Mouse (Mus musculus) thymus, postnatal 25 days (tissue): ENCODE results near the gene Asic5.

Experiments
- DNase-seq: peaks from one replicate; pipeline ENCODE4 v3.0.0; 2022

Gene Asic5

DNA sequence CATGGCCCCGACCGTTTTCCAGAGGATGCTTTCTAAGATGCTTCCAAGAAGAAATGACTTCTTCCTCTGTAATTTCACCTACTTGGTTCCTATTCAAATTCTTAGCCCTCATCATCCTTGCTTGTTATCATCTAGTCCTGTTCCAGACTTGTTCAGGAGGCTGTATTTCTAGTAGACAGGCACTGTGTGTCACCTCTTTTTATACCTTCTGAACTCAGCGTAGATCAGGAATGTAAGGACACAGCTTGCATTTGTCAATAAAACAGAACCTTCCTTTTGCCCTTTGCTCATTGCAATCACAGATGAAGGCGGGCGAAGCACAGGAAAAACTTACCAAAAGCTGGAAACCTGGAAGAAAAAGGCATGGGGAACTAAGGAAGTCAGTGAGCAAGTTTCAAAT, at the start of gene Asic5:
Gene Asic5, plus strand, starts transcription at position 301 of the 400 bp plus-strand sequence.
- DNase-seq = no peak

GRCm38 (mm10) chr3:81933348-81933747, 48.7 kb upstream of the Asic5 start:
- no peak for DNase-seq

GRCm38 (mm10) chr3:81938924-81939323, 43.2 kb upstream of the Asic5 start:
- DNase-seq = no peak

- no peak for DNase-seq
These were observed 39.7 kb upstream of the Asic5 start for GRCm38 (mm10) chr3:81942341-81942740.

- no peak for DNase-seq
These were observed 39.0 kb upstream of the Asic5 start for GRCm38 (mm10) chr3:81943097-81943496.

GRCm38 (mm10) chr3:81944851-81945393, 37.2 kb upstream of the Asic5 start:
- DNase-seq = no peak

DNA sequence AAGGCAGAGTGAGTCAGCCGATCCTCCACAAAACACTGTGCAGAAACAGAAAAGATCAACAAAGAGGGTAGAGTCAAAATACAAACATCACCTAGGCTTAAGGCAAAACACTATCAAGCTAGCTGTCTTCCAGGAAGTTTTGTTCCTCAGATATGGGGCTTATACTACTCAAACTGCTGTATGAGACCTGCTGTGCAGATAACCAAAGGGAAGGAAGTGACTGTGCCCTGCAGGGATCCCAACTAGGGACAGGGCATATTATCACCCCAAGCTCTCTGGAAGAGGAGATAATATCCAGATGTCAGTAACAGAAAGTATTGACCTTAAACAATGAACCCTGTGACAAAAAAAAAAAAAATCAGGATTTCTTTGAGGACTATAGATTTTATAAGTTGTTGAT, 33.0 kb upstream of the Asic5 start:
- DNase-seq = no peak

DNA sequence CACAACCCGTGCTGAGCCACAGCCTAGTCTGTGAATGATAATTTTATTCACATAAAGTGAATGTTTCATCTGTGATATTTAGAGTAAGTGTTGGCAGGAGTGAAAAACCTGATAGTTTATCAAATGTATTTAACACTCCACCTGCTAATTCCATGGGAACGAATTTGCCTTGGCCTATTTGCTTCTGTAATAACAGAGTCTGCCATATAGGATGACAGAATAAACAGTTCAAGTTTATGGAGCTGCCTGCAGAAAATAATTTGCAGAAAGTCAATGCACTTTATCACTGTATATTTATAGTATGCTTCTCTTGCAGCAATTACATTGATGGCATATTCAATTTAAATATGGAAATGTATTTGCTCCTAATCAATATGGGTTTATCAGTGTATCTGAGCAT, 30.3 kb upstream of the Asic5 start:
- no peak for DNase-seq

GRCm38 (mm10) chr3:81957484-81957883, 24.6 kb upstream of the Asic5 start:
- DNase-seq = no peak

GRCm38 (mm10) chr3:81961336-81961735, 20.8 kb upstream of the Asic5 start:
- DNase-seq = no peak

DNA sequence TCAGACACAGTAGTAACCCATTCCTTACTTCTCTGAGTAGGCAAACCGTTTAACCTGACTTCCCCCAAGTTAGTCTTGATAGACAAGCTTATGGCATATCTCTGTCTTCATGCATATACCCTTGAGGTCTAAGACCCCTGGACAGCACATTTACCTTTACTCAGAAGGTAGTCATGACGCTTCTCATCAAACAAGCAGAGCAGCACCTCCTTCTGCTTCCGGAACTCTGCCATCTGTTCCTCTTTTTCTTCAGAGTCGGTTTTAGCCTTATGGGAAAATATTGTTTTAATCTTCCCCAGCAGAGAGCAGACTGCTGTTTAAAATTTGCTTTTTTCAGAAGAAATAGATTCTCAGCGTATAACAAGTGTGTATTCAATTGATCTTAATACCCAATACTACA, 18.3 kb upstream of the Asic5 start:
- no peak for DNase-seq

DNA sequence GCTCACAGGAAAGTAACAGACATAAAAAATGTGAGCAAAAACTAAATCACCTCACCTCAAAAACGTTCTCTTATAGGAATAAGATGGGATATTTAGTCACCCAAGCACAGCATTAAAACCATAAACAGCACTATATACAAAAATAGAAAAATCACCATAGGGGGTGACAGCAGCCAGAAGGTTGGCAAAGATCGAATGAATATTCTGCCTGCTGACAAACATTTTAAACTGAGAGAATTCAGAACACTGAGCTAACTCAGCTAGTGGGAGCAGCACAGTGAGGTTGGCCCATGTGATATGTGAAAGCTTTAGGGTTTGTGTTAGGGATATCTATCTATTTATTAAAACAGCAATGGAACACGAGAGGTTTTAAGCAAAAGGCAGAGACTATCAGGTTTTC, 17.5 kb upstream of the Asic5 start:
- no peak for DNase-seq

DNA sequence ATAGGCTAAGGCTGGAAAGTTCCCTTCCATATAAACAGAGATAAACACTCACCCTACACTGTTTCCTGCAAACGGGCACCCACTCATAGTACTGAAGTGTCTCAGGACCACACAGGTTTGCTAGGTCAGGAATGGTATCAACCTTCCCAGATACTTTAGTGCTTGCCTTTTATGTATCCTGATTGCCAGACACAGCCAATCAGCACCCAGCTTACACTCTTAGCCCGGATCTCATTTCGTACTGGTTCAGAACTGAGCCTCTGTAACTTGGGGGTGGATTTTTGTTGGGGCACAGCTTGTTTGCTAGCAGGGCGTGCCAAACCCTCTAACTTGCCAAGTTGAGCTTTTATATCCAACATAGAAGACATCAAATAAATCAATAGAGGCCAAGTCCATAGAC, 6.5 kb upstream of the Asic5 start:
- DNase-seq = no peak

- DNase-seq = no peak
These were observed 6.0 kb upstream of the Asic5 start, which contains the start of gene Tdo2 for GRCm38 (mm10) chr3:81976102-81976501. Gene Tdo2, minus strand, starts transcription at chr3:81976202.

DNA sequence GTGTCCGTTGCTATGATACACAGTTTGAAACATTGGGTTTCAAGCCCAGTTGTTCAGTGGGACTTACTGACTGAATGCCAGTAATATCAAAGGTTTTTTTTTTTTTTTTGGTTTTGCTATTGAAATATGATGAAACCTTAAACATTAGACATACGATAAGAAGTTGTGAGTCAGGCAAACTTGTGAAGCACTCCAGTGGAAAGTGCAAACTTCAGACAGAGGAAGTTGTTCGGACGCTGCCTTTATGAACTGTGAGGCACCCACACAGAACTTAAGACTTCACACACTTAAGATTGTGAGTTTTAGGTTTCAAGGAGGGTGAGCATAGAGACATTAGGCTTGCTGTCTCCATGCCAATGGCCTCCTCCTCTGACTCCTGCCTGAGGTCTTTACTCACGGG, 514 bp upstream of the Asic5 start:
- DNase-seq = no peak

DNA sequence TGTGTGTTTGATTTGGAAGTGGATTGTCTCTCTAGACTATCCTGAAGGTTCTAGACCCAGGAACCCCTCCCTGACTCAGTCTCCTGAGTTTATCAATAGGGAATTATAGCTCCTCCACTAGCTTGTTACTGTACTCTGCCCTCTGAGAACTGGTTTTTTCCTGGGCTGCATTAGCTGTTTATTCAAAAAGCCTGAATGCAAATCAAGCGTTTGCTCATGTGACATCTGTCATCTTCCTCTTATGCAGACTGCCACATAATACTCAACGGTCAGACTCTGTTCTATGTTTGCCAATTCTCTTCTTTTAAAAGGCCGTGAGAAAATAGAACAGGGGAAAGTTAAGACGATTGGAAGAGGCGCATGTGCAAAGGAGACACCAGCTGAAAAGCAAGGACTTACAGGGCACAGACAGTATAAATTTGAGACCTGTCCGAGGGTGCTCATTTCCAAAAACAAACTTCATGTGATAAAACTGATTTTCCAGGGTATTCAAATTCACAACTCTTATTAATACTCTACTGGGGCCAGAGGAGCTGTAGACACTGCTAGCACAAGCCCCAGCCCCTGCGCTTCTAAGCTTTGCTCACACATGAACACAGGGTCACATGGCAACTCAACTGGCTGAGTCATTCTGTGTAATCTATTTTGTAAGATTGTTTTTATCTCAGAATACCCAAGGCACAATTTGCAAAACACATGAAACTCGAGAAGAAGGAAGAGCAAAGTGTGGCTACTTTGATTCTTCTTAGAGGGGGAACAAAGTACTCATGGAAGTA, 1.2 kb downstream of the Asic5 start:
- no peak for DNase-seq

GRCm38 (mm10) chr3:81985100-81985499, 3.0 kb downstream of the Asic5 start:
- DNase-seq = no peak

DNA sequence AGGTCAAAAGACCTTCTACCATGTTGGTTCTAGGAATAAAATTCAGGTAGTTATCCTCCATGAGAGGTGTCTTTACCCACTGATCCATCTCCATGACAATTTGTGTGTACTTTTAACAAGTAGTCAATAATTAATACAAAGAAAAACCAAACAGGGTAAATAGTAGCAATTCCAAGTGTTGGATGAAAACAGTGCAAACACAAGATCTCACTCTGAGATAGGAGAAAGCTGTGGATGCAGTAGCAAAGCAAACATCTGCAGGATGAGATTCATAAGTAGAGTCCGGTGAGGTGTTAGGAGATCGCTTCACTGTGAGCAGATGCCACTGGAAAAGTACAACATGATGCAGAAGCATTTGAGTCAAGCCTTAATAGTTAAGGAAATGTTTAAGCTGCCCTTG, 4.0 kb downstream of the Asic5 start:
- no peak for DNase-seq

DNA sequence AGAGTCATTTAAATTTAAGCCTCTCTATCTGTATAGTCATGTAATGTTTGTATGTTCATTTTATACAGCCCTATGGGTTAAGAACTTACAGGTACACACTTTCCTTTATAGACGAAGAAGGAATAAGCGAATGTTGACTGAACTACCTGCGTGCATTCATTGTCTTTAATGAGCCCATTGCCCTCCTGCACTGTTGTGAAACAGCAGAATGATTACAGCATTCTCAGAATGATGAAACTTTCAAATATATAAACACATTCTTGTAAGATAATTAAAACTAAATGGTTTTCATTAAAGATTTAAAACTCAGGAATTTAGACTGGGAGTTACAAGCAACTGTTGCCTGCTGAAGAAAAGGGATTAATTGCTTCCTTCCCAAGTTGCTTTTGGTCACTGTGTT, 5.5 kb downstream of the Asic5 start:
- DNase-seq = no peak

DNA sequence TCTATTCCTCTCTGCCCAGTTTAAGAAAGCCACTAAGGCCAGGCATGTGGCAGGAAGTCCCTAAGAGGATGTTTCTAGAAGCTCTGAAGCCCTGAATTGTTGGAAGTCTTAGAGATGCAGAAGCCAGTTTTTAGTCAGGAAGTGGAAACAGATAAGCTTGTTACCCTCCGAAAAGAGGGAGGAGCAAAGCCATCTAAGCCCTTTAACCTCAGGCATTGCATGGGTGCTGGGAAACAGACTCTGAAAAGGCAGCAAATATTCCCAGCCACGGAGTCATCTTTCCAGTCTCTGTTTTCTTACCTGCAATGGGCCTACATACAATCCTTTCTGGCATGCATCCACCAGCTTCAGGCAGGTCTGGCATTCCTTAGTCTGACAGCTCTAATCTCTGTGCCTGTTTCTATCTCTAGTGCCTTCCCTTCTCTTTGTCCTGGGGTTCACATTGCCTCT, 7.6 kb downstream of the Asic5 start:
- no peak for DNase-seq

- no peak for DNase-seq
These were observed 8.4 kb downstream of the Asic5 start for GRCm38 (mm10) chr3:81990531-81990930.

DNA sequence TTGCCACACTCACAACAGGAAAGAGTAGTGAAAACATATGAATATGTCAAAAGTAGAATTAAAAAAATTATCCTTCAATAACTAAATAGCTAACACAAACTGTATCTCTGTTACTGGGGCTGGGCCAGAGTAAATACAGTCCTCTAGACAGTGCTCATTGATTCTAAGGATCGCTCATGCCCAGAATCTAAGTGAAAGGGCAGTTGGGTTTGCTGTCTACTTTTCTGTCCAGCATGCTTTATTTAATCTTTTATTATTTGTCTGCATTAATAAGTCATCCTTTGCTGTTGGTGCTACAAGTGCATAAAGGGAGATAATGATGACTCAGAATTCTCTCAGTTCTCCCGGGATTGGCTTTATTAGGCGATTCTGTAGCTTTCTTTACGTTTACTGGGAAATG, 13.3 kb downstream of the Asic5 start:
- DNase-seq = no peak

- DNase-seq = peak; percentile 2
These were observed 13.9 kb downstream of the Asic5 start for GRCm38 (mm10) chr3:81995988-81996387.

GRCm38 (mm10) chr3:82007002-82007401, 24.9 kb downstream of the Asic5 start:
- DNase-seq = no peak
